Mouse (Mus musculus) lung, postnatal 25 days (tissue): ENCODE measurements around the gene Pagr1a.
A peak's percentile ranks its signal among the peaks of the same experiment; 100 is the strongest.

Experiments used
- DNase-seq: peaks from one replicate; pipeline ENCODE4 v3.0.0; 2022; ENCODE audit warnings: low spot score

Gene Pagr1a

GRCm38 (mm10) chr7:127016971-127017949, at the start of gene Pagr1a:
TSS of gene Pagr1a (minus strand) at chr7:127017352.
- DNase-seq = peak; percentile 98

DNA sequence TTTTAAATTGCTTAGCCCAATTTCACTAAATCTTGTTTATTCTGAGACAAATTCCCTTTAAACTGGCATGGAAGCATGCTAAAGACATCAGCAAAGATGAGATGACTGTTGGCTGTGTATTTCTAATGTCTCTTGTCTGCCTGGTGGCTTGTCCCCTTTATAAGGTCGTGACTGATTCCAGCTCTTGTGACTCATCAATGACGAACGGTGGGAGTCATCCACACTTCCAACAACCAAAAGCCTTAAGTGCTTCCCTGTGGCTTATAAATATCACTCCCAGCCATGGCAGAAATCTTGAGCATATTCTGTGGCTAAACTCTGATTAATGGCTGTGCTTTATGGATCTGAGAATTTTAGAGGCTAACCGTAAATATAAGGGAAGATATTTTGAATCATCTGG, 49.2 kb upstream of the Pagr1a start:
- no peak for DNase-seq

- DNase-seq = no peak
Measured at GRCm38 (mm10) chr7:127065538-127065937, 48.4 kb upstream of the Pagr1a start.

GRCm38 (mm10) chr7:127055026-127055585, 38.0 kb upstream of the Pagr1a start:
- no peak for DNase-seq

GRCm38 (mm10) chr7:127041851-127042672, 24.9 kb upstream of the Pagr1a start, which contains the start of gene Kif22:
TSS of gene Kif22 (minus strand) at chr7:127042471.
- peak; percentile 92 for DNase-seq

- DNase-seq = no peak
Measured at GRCm38 (mm10) chr7:127031244-127031643, 14.1 kb upstream of the Pagr1a start.

DNA sequence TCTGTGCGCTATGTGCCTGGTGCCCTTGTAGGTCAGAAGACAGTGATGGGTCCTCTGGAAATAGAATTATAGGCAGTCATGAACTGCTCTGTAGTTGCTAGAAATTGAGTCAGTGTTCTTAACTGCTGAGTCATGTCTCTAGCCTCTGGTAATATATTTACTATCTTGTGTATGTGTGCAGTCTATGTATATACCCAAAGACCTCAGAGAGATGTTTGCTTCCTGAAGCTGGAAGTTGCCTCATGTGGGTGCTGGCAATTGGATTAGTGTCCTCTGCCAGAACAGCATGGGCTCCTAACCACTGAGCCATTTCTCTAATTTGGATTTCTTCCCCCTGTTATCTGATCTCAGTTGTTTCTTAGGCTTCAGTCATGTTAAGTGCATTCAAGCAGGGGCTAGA, 13.0 kb upstream of the Pagr1a start:
- DNase-seq = no peak

DNA sequence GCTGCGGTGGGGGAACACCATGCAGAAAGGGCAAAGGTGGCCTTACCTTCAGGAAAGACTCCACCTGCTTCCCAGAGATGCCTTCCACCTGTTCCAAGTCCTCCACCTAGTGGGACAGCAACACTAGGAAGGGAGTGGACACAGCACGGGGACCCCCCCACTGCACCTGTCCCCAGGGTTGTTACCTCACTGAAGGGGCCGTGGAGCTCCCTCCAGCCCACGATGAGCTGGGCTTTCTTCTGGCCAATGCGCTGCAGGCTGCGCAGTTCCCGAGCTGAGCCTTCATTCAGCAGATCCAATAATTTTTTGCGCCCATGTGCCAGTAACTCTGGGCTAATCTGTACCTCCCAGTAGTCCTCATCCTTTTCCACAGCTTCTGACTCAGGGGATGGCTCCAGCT, 10.7 kb upstream of the Pagr1a start:
- no peak for DNase-seq

GRCm38 (mm10) chr7:127026984-127027726, 10.0 kb upstream of the Pagr1a start, which contains the start of gene Maz:
TSS of gene Maz (minus strand) at chr7:127027037.
- DNase-seq = peak; percentile 99

- DNase-seq = no peak
Measured at GRCm38 (mm10) chr7:127026616-127026983, 9.4 kb upstream of the Pagr1a start.

DNA sequence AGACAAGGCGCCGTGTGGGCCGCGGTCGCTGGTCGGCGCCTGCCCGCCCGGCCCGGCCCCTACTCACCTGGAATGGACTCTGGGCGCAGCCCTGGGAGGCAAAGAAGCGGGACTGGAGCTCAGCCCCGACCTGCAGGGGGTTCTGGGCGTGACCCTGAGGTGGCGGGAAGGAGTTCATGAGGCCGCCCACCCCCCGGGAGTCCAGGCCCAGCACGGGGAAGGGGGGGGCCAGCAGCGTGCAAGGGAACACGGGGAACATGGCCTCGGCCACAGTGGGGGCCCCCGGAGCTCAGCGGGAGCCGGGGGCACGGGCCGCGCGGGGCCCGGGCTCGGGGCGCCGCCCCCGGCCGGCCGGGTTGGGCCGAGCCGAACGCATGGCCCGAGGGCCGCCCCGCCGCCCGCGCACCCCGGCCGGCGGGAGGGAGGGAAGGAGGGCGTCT, 9.0 kb upstream of the Pagr1a start:
- DNase-seq = peak; percentile 51

DNA sequence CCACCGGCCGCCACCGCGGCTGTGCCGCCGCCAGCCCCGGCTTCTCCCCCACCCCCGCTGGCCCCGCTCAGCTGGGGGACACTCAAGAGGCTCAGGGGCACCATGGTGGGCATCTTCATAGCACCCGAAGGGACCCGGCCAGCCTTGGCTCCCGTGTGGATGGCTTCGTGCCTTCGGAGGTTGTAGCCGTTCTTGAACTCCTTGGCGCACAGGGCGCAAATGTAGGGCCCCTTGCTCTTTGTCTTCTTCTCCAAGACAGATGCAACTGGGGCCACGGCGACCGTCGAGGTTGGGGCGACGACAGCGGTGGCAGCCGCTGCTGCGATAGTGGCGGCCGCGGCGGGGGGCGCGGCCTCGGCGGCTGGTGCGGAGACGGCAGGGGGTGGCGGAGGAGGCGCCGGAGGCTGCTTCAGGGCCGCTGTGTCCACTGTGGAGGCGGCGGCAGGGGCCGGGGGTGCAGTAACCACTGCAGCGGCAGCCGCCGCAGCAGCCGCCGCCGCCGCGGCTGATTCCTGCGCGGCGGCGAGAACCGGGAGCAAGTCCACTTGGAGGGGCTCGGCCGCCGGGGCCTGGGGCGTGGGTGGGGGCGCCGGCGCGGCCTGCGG, 8.5 kb upstream of the Pagr1a start:
- DNase-seq = no peak

DNA sequence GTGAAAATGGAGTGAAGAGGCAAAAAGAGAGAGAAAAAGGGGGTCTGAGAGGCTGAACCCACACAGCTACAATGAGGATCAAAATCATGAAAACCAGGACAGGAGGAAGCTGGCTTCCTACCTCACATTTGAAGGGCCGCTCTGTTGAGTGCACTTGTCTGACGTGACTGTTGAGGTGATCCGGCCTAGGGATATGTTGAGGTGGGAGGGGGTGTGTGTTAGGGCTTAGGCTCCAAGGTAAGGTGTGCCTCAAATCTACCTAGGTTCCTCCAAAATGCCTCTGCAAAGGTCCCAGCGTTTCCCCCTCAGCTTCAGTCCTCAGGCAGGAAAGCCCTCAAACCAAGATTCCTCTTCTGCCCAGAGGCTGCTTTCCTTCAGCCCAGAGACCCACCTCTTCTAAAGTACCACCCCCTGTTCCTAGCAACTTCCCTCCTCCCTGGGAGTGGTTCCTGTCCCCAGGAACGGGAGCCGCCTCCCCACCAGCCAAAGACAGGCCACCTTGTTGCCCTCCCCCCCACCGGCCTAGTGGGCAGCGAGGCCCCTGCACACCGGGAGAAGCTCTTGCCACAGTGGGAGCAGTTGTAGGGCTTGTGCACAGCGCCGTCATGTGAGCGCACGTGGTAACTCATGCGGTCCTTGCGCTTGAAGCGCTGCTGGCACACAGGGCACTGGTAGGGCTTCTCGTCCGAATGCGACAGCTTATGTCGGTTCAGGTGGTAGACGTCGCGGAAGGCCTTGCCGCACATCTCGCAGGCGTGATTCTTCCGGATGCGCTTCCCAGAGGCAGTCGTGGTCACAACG, 7.8 kb upstream of the Pagr1a start:
- peak; percentile 85 for DNase-seq

- DNase-seq = no peak
Measured at GRCm38 (mm10) chr7:127023896-127024690, 6.9 kb upstream of the Pagr1a start.

DNA sequence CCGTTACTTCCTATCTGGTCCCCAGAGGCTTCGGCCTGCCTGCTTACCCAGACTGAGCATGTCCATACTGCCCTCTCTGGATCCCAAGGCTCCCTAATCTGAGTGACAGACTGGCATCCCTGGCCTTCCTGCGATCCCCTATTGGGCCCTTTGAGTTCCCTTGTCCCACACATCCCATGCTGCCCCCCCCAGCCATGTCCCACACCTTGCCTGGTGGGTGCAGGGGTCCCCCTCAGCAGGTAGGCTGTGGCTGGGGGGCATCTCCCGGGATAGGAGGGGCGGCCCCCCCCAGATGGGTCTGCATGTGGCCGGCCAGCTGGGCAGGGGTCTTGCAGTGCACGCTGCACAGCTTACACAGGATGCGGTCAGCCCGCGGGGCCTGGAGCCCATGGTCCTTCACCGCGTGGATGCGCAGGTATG, 6.1 kb upstream of the Pagr1a start:
- DNase-seq = no peak

DNA sequence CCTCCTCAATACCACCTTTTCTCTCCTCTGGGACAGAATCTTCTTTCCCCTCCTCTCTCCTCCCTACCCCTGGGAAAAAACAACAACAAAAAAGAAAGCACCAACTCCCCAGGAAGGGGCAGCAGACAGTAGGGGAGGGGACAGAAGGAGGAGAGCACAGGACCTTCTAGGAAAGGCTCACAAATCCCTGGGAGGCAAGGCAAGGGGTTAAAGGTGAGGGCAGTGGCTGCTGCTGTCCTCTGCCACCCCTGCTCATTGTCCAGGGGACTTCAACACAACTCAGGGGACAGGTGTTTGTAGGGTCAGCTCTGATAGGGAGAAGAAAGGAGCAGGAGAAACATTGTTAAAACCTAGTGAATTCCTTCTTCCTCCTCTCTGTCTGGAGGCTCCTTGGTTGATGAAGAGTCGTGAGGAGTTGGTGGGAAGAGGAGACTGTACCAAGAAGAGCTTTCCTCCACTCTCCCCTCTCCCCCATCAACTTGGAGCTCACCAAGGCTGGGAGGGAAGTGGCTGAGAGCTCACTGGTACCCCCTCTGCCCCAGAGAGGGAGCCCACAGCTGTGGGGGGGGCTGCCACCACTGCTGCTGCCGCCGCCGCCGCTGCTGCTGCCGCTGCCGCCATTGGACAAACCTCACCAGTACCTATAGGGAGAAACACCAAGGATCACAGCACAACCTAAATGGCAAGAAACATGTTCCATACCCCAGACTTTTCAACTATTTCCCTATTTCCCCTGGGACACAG, 5.5 kb upstream of the Pagr1a start:
- DNase-seq = no peak

GRCm38 (mm10) chr7:127021563-127022527, 4.7 kb upstream of the Pagr1a start:
- no peak for DNase-seq
